Mouse (Mus musculus): ENCODE data around the gene Brd1.

DNA sequence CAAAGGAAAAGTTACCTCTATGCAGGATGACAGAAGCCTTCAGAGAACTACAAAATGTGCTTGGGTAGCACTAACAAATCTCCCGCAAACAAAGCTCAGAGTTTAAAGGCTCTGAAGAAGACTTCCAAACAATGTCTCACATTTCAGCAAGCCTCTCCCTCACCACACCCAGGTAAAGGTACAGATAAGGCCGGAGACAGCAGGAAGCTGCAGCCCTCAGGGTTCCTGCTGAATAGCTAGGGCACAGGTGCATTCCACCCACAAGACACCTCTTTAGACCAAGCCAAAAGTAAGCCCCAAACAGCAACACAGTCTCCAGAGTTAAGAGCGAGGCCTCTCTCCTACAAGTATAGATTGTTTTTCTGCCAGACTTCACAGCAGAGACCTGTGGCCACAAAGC, 3.3 kb downstream of the Brd1 start:
- no peak for TF ChIP-seq CTCF (IDR thresholded peaks at IDR 0.05; ENCODE audit: extremely low read depth, insufficient read depth, low read length)
- TF ChIP-seq POLR2A (IDR thresholded peaks at IDR 0.05; ENCODE audit: extremely low read depth, insufficient read depth, low read length): no peak
